Mouse (Mus musculus): ENCODE results near the gene Olfr477. TPM values are rescaled to one million over a fixed set of nuclear protein-coding genes. Genes with fewer than 3 reads are reported as not detected.
"Not testable (repeated sequence)": the region's sequence is repeated elsewhere in the genome, so short reads cannot be mapped to it uniquely, and the experiment has no call there.

The Olfr477 gene
- total RNA-seq (2014; rRNA removed) (not detected in 2 replicates), polyA plus RNA-seq (2015; fragmentation: Nextera tagmentation; extraction: Ambion mirVana) (not detected in 2 replicates)

DNA sequence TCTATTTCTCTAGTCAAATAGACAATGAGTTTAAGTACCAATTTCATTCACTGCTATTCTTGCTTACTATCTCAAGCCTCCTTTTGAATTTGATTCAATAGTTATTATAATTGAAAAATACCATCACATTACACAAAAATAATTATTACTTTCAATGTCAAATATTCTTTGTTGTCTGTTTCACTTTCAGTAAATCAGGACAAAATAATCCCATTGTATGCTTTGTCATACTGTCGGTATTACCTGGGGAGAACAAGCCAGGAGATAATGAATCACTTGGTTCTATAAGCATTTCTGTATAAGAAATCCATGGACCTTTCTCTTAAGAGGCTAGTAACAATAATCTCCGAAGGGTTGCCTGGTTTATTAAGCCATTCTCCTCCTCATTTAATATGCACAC lies at the start of gene Olfr477:
Olfr477 (plus strand) TSS at position 301 of the 400 bp plus-strand sequence.
- Histone ChIP-seq H3K27ac (ENCODE audit: low read depth, low read length) (no peak within 1 kb of the TSS), H3K27me3 (ENCODE audit: insufficient read depth, low read length) (no peaks in the 10 kb centered on the region), H3K36me3 (ENCODE audit: insufficient read depth, low read length) (no peaks in the 10 kb centered on the region), H3K4me2 (ENCODE audit: low read depth, low read length, poor library complexity, severe bottlenecking) (no peak within 1 kb of the TSS), H3K9me3 (ENCODE audit: low read length) (no peaks in the 10 kb centered on the region), H3K9ac (replicated peaks; ENCODE audit: low read length, poor library complexity, severe bottlenecking) (no peak within 1 kb of the TSS), H3K4me3 (ENCODE audit: low read depth, low read length) (no peak within 1 kb of the TSS), H3K4me1 (ENCODE audit: insufficient read depth, low read length) (no peaks in the 10 kb centered on the region)
- no peak for ATAC-seq (ENCODE audit: low FRiP score)
- no peak for DNase-seq (ENCODE audit: low spot score)
- WGBS, result 83% methylated on average over 2 of the region's 2 CpGs
- no peak for TF ChIP-seq CTCF (IDR thresholded peaks at IDR 0.05)

DNA sequence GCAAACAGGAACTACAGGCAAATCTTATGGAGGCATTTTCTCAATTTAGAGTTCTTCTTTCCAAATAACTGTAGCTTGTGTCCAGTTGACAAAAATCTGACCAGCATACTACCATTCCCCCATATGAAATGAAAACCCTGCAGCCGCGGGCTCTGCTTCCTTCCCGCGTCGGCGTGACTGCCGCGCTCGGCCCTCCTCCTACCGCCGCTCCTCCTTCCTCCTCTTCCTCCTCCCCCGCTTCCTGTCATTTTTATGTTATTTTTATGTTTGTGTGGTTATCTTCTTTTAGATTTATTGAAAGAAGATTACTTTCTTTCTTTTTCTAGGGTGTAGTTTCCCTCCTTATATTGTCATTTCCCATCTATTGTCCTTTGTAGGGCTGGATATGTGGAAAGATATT lies 34.0 kb upstream of the Olfr477 start:
- not testable (repeated sequence) for H3K9me3 ChIP-seq (ENCODE audit: low read length); H3K4me2 ChIP-seq (ENCODE audit: low read depth, low read length, poor library complexity, severe bottlenecking); H3K27ac ChIP-seq (ENCODE audit: low read depth, low read length); H3K36me3 ChIP-seq (ENCODE audit: insufficient read depth, low read length); H3K9ac ChIP-seq (replicated peaks; ENCODE audit: low read length, poor library complexity, severe bottlenecking); H3K27me3 ChIP-seq (ENCODE audit: insufficient read depth, low read length); DNase-seq (ENCODE audit: low spot score); H3K4me3 ChIP-seq (ENCODE audit: low read depth, low read length); ATAC-seq (ENCODE audit: low FRiP score); H3K4me1 ChIP-seq (ENCODE audit: insufficient read depth, low read length)
- 98% methylated on average over 12 of the region's 12 CpGs for WGBS

DNA sequence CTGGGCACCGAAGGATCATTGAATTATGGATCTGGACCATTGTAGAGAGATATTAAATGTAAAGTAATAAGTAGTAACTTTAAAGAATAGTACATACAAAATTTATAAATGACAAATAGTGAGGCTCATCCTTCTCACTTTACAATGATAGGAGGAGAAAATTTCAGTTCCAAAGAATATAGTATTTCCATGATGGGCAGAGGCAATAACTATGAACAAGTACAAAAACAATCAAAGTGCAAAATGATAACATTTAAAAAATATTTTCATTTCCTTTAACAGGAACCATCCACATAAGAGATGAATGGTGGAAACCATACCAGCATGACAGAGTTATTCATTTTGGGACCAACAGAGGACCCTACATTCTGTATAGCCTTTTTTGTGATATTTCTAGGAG lies 32.1 kb upstream of the Olfr477 start, which contains the start of gene Olfr474:
Olfr474 (plus strand) TSS at position 301 of the 400 bp plus-strand sequence.
- TF ChIP-seq CTCF (IDR thresholded peaks at IDR 0.05), result no peak
- ATAC-seq (ENCODE audit: low FRiP score), result no peak
- no peaks in the 10 kb centered on the region for H3K27me3 ChIP-seq (ENCODE audit: insufficient read depth, low read length)
- H3K4me1 ChIP-seq (ENCODE audit: insufficient read depth, low read length), result no peaks in the 10 kb centered on the region
- no peak within 1 kb of the TSS for H3K27ac ChIP-seq (ENCODE audit: low read depth, low read length)
- no peaks in the 10 kb centered on the region for H3K36me3 ChIP-seq (ENCODE audit: insufficient read depth, low read length)
- DNase-seq (ENCODE audit: low spot score), result no peak
- H3K4me2 ChIP-seq (ENCODE audit: low read depth, low read length, poor library complexity, severe bottlenecking), result no peak within 1 kb of the TSS
- H3K9ac ChIP-seq (replicated peaks; ENCODE audit: low read length, poor library complexity, severe bottlenecking), result no peak within 1 kb of the TSS
- 83% methylated on average over 1 of the region's 1 CpGs for WGBS
- no peak within 1 kb of the TSS for H3K4me3 ChIP-seq (ENCODE audit: low read depth, low read length)
- no peaks in the 10 kb centered on the region for H3K9me3 ChIP-seq (ENCODE audit: low read length)

DNA sequence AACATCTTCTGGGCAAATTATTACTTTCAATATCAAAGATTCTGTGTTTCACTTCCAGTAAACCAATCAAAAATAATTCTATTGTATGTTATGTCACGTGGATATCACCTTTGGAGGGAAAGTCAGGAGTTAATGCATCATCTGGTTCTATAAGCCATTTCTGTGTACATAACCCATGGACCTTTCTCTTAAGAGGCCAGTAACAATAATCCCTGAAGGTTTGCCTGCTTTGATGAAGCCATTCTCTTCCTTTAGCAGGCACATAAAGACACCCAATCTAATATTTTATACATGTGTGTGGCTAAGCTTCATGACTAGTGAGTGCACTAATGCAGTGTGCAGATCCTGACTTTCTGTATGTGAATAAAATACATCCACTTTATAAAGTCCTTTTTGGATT lies 22.0 kb upstream of the Olfr477 start, which contains the start of gene Olfr476:
Olfr476 (plus strand) TSS at position 301 of the 400 bp plus-strand sequence.
- H3K4me1 ChIP-seq (ENCODE audit: insufficient read depth, low read length), result no peaks in the 10 kb centered on the region
- ATAC-seq (ENCODE audit: low FRiP score) (no peak), DNase-seq (ENCODE audit: low spot score) (no peak)
- no peaks in the 10 kb centered on the region for H3K9me3 ChIP-seq (ENCODE audit: low read length)
- no peak within 1 kb of the TSS for H3K27ac ChIP-seq (ENCODE audit: low read depth, low read length)
- H3K27me3 ChIP-seq (ENCODE audit: insufficient read depth, low read length), result no peaks in the 10 kb centered on the region
- no peak for TF ChIP-seq CTCF (IDR thresholded peaks at IDR 0.05)
- no peaks in the 10 kb centered on the region for H3K36me3 ChIP-seq (ENCODE audit: insufficient read depth, low read length)
- no peak within 1 kb of the TSS for H3K9ac ChIP-seq (replicated peaks; ENCODE audit: low read length, poor library complexity, severe bottlenecking)
- no peak within 1 kb of the TSS for H3K4me3 ChIP-seq (ENCODE audit: low read depth, low read length)
- WGBS, result 58% methylated on average over 1 of the region's 1 CpGs
- no peak within 1 kb of the TSS for H3K4me2 ChIP-seq (ENCODE audit: low read depth, low read length, poor library complexity, severe bottlenecking)

DNA sequence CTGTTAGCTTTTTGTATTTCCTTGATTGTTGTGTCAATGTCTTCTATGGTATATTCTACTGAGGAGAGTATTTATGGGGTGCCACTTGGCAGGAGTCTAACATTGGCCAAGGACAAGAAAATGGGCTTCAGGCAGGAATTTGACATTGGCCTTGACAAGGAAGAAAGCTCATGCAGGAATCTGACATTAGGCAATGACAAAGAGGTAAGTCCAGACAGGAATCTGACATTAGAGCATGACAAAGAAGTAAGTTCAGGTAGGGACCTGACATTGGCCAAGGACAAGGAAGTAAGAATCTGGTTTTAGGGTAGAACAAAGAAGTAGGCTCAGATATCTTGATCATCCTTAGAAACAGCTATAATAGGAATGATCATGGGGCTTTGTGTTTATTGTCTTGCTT lies 27.8 kb downstream of the Olfr477 start:
- H3K9ac ChIP-seq (replicated peaks; ENCODE audit: low read length, poor library complexity, severe bottlenecking); H3K4me1 ChIP-seq (ENCODE audit: insufficient read depth, low read length); H3K36me3 ChIP-seq (ENCODE audit: insufficient read depth, low read length); H3K27ac ChIP-seq (ENCODE audit: low read depth, low read length); ATAC-seq (ENCODE audit: low FRiP score); H3K9me3 ChIP-seq (ENCODE audit: low read length); H3K4me3 ChIP-seq (ENCODE audit: low read depth, low read length); H3K4me2 ChIP-seq (ENCODE audit: low read depth, low read length, poor library complexity, severe bottlenecking); H3K27me3 ChIP-seq (ENCODE audit: insufficient read depth, low read length); DNase-seq (ENCODE audit: low spot score): not testable (repeated sequence)

DNA sequence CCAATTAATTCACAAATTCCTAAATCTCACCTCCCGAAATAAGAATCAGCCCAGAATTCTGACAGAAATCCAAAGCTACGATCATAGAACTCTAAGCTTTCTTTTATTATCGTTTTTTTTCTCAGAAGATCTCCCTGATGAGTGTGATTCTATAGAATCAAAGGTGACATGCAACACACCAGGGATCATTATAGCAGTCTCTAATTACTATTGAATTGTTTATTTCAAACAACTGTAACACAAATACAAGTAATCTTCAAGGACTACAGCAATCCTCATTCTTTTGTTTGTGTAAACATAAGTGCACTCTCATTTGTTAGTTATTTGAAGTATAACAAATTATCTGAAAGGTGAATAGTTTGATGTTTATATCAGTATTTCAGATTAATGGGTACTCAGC lies 47.4 kb downstream of the Olfr477 start, which contains the start of gene Olfr478:
Olfr478 (minus strand) TSS at position 101 of the 400 bp plus-strand sequence.
- no peak within 1 kb of the TSS for H3K27ac ChIP-seq (ENCODE audit: low read depth, low read length)
- WGBS, result 80% methylated on average over 3 of the region's 3 CpGs
- no peaks in the 10 kb centered on the region for H3K9me3 ChIP-seq (ENCODE audit: low read length)
- H3K4me3 ChIP-seq (ENCODE audit: low read depth, low read length), result no peak within 1 kb of the TSS
- ATAC-seq (ENCODE audit: low FRiP score) (no peak), DNase-seq (ENCODE audit: low spot score) (no peak)
- no peak for TF ChIP-seq CTCF (IDR thresholded peaks at IDR 0.05)
- H3K4me2 ChIP-seq (ENCODE audit: low read depth, low read length, poor library complexity, severe bottlenecking), result no peak within 1 kb of the TSS
- no peaks in the 10 kb centered on the region for H3K27me3 ChIP-seq (ENCODE audit: insufficient read depth, low read length)
- H3K4me1 ChIP-seq (ENCODE audit: insufficient read depth, low read length), result no peaks in the 10 kb centered on the region
- no peaks in the 10 kb centered on the region for H3K36me3 ChIP-seq (ENCODE audit: insufficient read depth, low read length)
- H3K9ac ChIP-seq (replicated peaks; ENCODE audit: low read length, poor library complexity, severe bottlenecking), result no peak within 1 kb of the TSS

Other genes starting within 250 kb of the Olfr477 start
- not detected in 2 replicates for gene Cyb5r2, start 228.7 kb upstream of the Olfr477 start, total RNA-seq (2014; rRNA removed)
- 0.47 and 0.60 TPM in 2 replicates for gene Cyb5r2, start 228.7 kb upstream of the Olfr477 start, polyA plus RNA-seq (2015; fragmentation: Nextera tagmentation; extraction: Ambion mirVana)
- gene Ovch2, start 185.5 kb upstream of the Olfr477 start, total RNA-seq (2014; rRNA removed), result not detected in 2 replicates
- gene Ovch2, start 185.5 kb upstream of the Olfr477 start, polyA plus RNA-seq (2015; fragmentation: Nextera tagmentation; extraction: Ambion mirVana), result not detected in 2 replicates
- gene Olfr467, start 174.4 kb upstream of the Olfr477 start, total RNA-seq (2014; rRNA removed), result not detected in 2 replicates
- not detected in 2 replicates for gene Olfr467, start 174.4 kb upstream of the Olfr477 start, polyA plus RNA-seq (2015; fragmentation: Nextera tagmentation; extraction: Ambion mirVana)
- not detected in 2 replicates for gene Olfr469, start 161.2 kb upstream of the Olfr477 start, total RNA-seq (2014; rRNA removed)
- gene Olfr469, start 161.2 kb upstream of the Olfr477 start, polyA plus RNA-seq (2015; fragmentation: Nextera tagmentation; extraction: Ambion mirVana), result not detected in 2 replicates
- gene Olfr470, start 139.2 kb upstream of the Olfr477 start, total RNA-seq (2014; rRNA removed), result not detected in 2 replicates
- gene Olfr470, start 139.2 kb upstream of the Olfr477 start, polyA plus RNA-seq (2015; fragmentation: Nextera tagmentation; extraction: Ambion mirVana), result not detected in 2 replicates
- not detected in 2 replicates for gene Olfr472, start 88.8 kb upstream of the Olfr477 start, total RNA-seq (2014; rRNA removed)
- gene Olfr472, start 88.8 kb upstream of the Olfr477 start, polyA plus RNA-seq (2015; fragmentation: Nextera tagmentation; extraction: Ambion mirVana), result not detected in 2 replicates
- not detected in 2 replicates for gene Olfr473, start 56.2 kb upstream of the Olfr477 start, total RNA-seq (2014; rRNA removed)
- not detected in 2 replicates for gene Olfr473, start 56.2 kb upstream of the Olfr477 start, polyA plus RNA-seq (2015; fragmentation: Nextera tagmentation; extraction: Ambion mirVana)
- not detected in 2 replicates for gene Olfr474, start 32.0 kb upstream of the Olfr477 start, total RNA-seq (2014; rRNA removed)
- not detected in 2 replicates for gene Olfr474, start 32.0 kb upstream of the Olfr477 start, polyA plus RNA-seq (2015; fragmentation: Nextera tagmentation; extraction: Ambion mirVana)
- not detected in 2 replicates for gene Olfr476, start 21.9 kb upstream of the Olfr477 start, total RNA-seq (2014; rRNA removed)
- not detected in 2 replicates for gene Olfr476, start 21.9 kb upstream of the Olfr477 start, polyA plus RNA-seq (2015; fragmentation: Nextera tagmentation; extraction: Ambion mirVana)
- not detected in 2 replicates for gene Olfr478, start 47.3 kb downstream of the Olfr477 start, total RNA-seq (2014; rRNA removed)
- not detected in 2 replicates for gene Olfr478, start 47.3 kb downstream of the Olfr477 start, polyA plus RNA-seq (2015; fragmentation: Nextera tagmentation; extraction: Ambion mirVana)
- gene Olfr479, start 64.0 kb downstream of the Olfr477 start, total RNA-seq (2014; rRNA removed), result not detected in 2 replicates
- gene Olfr479, start 64.0 kb downstream of the Olfr477 start, polyA plus RNA-seq (2015; fragmentation: Nextera tagmentation; extraction: Ambion mirVana), result not detected in 2 replicates
- gene Olfr480, start 80.7 kb downstream of the Olfr477 start, total RNA-seq (2014; rRNA removed), result not detected in 2 replicates
- not detected in 2 replicates for gene Olfr480, start 80.7 kb downstream of the Olfr477 start, polyA plus RNA-seq (2015; fragmentation: Nextera tagmentation; extraction: Ambion mirVana)
- not detected in 2 replicates for gene Olfr481, start 93.2 kb downstream of the Olfr477 start, total RNA-seq (2014; rRNA removed)
- not detected in 2 replicates for gene Olfr481, start 93.2 kb downstream of the Olfr477 start, polyA plus RNA-seq (2015; fragmentation: Nextera tagmentation; extraction: Ambion mirVana)
- not detected in 2 replicates for gene Olfr482, start 110.9 kb downstream of the Olfr477 start, total RNA-seq (2014; rRNA removed)
- gene Olfr482, start 110.9 kb downstream of the Olfr477 start, polyA plus RNA-seq (2015; fragmentation: Nextera tagmentation; extraction: Ambion mirVana), result 0.11 TPM in 1 of 2 replicates, not detected in the other
- not detected in 2 replicates for gene Olfr483, start 114.2 kb downstream of the Olfr477 start, total RNA-seq (2014; rRNA removed)
- gene Olfr483, start 114.2 kb downstream of the Olfr477 start, polyA plus RNA-seq (2015; fragmentation: Nextera tagmentation; extraction: Ambion mirVana), result not detected in 2 replicates
- gene Olfr484, start 140.8 kb downstream of the Olfr477 start, total RNA-seq (2014; rRNA removed), result not detected in 2 replicates
- not detected in 2 replicates for gene Olfr484, start 140.8 kb downstream of the Olfr477 start, polyA plus RNA-seq (2015; fragmentation: Nextera tagmentation; extraction: Ambion mirVana)
- not detected in 2 replicates for gene Olfr485, start 173.2 kb downstream of the Olfr477 start, total RNA-seq (2014; rRNA removed)
- not detected in 2 replicates for gene Olfr485, start 173.2 kb downstream of the Olfr477 start, polyA plus RNA-seq (2015; fragmentation: Nextera tagmentation; extraction: Ambion mirVana)
- not detected in 2 replicates for gene Olfr486, start 186.0 kb downstream of the Olfr477 start, total RNA-seq (2014; rRNA removed)
- gene Olfr486, start 186.0 kb downstream of the Olfr477 start, polyA plus RNA-seq (2015; fragmentation: Nextera tagmentation; extraction: Ambion mirVana), result not detected in 2 replicates
- gene Olfr487, start 227.9 kb downstream of the Olfr477 start, total RNA-seq (2014; rRNA removed), result not detected in 2 replicates
- gene Olfr487, start 227.9 kb downstream of the Olfr477 start, polyA plus RNA-seq (2015; fragmentation: Nextera tagmentation; extraction: Ambion mirVana), result not detected in 2 replicates

All from midbrain, postnatal 0 days (tissue).